In genomic region chr14:74252189-74253145, GRCm38 (mm10) we compare ENCODE assay signal across 12 mouse cellular contexts.
DNase-seq lines count a peak whose midpoint lies in the region; ATAC-seq and TF ChIP-seq lines count a peak whose summit lies in the region.
"Had no signal": no experiment of that assay in that cellular context is flagged by ENCODE, and none has a peak within 500 bp of the region (broad histone marks: within the 10 kb centered on the region; RNA-seq: fewer than 3 reads in every experiment).

No protein-coding gene starts in this region.

- H3K4me1 ChIP-seq in forebrain, postnatal 0 days (ENCODE audit: insufficient read depth): no peaks in the 10 kb centered on the region
- no peaks in the 10 kb centered on the region for H3K4me1 ChIP-seq in forebrain, embryonic 10.5 days
- H3K4me1 ChIP-seq in embryonic facial prominence, embryonic 13.5 days: 0 out of 2 replicates have a peak, but pooled peaks cover 7% of the 10 kb centered on the region
- no peaks in the 10 kb centered on the region; the same call in 1 of the 2 replicates for H3K4me1 ChIP-seq in midbrain, embryonic 16.5 days (ENCODE audit: control insufficient read depth, insufficient read depth, low read length)
- H3K4me1 ChIP-seq: limb, embryonic 15.5 days; neural tube, embryonic 15.5 days had no signal

- DNase-seq in forebrain, postnatal 0 days: peak; percentile 35
- no peak for DNase-seq in forebrain, embryonic 10.5 days (ENCODE audit: extremely low spot score, low spot score)
- DNase-seq in layer of hippocampus, adult 8-10 months (ENCODE audit: low spot score in 2 of 2): peak; percentile 27 to 50
- DNase-seq in right cerebral cortex, adult 18-20 months: peak; percentile 63
- no peak for DNase-seq in urinary bladder, postnatal 14 days (ENCODE audit: low spot score)
- no peak for DNase-seq in adrenal gland, postnatal 14 days
- DNase-seq: midbrain, embryonic 14.5 days had no signal

- no peak for TF ChIP-seq CTCF in forebrain, postnatal 0 days (IDR thresholded peaks at IDR 0.05; ENCODE audit: low read depth)

- ATAC-seq in forebrain, postnatal 0 days: peak; percentile 82
- 0 out of 2 replicates have a peak, but pooled peaks have one; percentile 48 for ATAC-seq in embryonic facial prominence, embryonic 13.5 days (ENCODE audit: insufficient number of reproducible peaks, insufficient read depth, low FRiP score, low TSS enrichment, low read depth)
- ATAC-seq in midbrain, embryonic 16.5 days: no peak

- H3K9ac ChIP-seq in forebrain, postnatal 0 days: no peak overlapping the region
- H3K9ac ChIP-seq in embryonic facial prominence, embryonic 13.5 days: no peak overlapping the region
- no peak overlapping the region for H3K9ac ChIP-seq in midbrain, embryonic 16.5 days (ENCODE audit: low read depth, low read length)
- H3K9ac ChIP-seq: heart, embryonic 13.5 days; limb, embryonic 15.5 days; neural tube, embryonic 15.5 days had no signal

- no peak overlapping the region for H3K4me2 ChIP-seq in forebrain, postnatal 0 days (ENCODE audit: low read depth)
- no peak overlapping the region for H3K4me2 ChIP-seq in embryonic facial prominence, embryonic 13.5 days
- H3K4me2 ChIP-seq in midbrain, embryonic 16.5 days (ENCODE audit: low read length): no peak overlapping the region
- H3K4me2 ChIP-seq: heart, embryonic 13.5 days; limb, embryonic 15.5 days; neural tube, embryonic 15.5 days had no signal

- no peaks in the 10 kb centered on the region for H3K27me3 ChIP-seq in forebrain, postnatal 0 days (ENCODE audit: insufficient read depth, low read length)
- H3K27me3 ChIP-seq in forebrain, embryonic 10.5 days (ENCODE audit: poor library complexity, severe bottlenecking): no peaks in the 10 kb centered on the region
- H3K27me3 ChIP-seq in embryonic facial prominence, embryonic 13.5 days: no peaks in the 10 kb centered on the region
- H3K27me3 ChIP-seq in midbrain, embryonic 16.5 days (ENCODE audit: control insufficient read depth, insufficient read depth, low read depth, low read length): no peaks in the 10 kb centered on the region
- H3K27me3 ChIP-seq: heart, embryonic 13.5 days; limb, embryonic 15.5 days; neural tube, embryonic 15.5 days had no signal

- no peaks in the 10 kb centered on the region for H3K36me3 ChIP-seq in forebrain, postnatal 0 days (ENCODE audit: insufficient read depth)
- no peaks in the 10 kb centered on the region for H3K36me3 ChIP-seq in forebrain, embryonic 10.5 days (replicated peaks)
- no peaks in the 10 kb centered on the region for H3K36me3 ChIP-seq in embryonic facial prominence, embryonic 13.5 days
- H3K36me3 ChIP-seq in midbrain, embryonic 16.5 days (ENCODE audit: control insufficient read depth, insufficient read depth, low read length): no peaks in the 10 kb centered on the region
- H3K36me3 ChIP-seq: heart, embryonic 13.5 days; limb, embryonic 15.5 days; neural tube, embryonic 15.5 days had no signal

- no peak overlapping the region for H3K4me3 ChIP-seq in forebrain, postnatal 0 days (ENCODE audit: low read depth, low read length)
- no peak overlapping the region for H3K4me3 ChIP-seq in forebrain, embryonic 10.5 days
- H3K4me3 ChIP-seq in embryonic facial prominence, embryonic 13.5 days: no peak overlapping the region
- no peak overlapping the region for H3K4me3 ChIP-seq in midbrain, embryonic 16.5 days (ENCODE audit: low read depth, low read length)
- H3K4me3 ChIP-seq: heart, embryonic 13.5 days; limb, embryonic 15.5 days; neural tube, embryonic 15.5 days had no signal

- no peak overlapping the region for H3K27ac ChIP-seq in forebrain, postnatal 0 days (ENCODE audit: low read depth, low read length)
- no peak overlapping the region for H3K27ac ChIP-seq in forebrain, embryonic 10.5 days
- H3K27ac ChIP-seq in embryonic facial prominence, embryonic 13.5 days: no peak overlapping the region
- H3K27ac ChIP-seq in midbrain, embryonic 16.5 days (ENCODE audit: low read length): no peak overlapping the region
- H3K27ac ChIP-seq: heart, embryonic 13.5 days; limb, embryonic 15.5 days; neural tube, embryonic 15.5 days had no signal

- H3K9me3 ChIP-seq in forebrain, postnatal 0 days (ENCODE audit: low read length): no peaks in the 10 kb centered on the region
- no peaks in the 10 kb centered on the region for H3K9me3 ChIP-seq in forebrain, embryonic 10.5 days
- no peaks in the 10 kb centered on the region for H3K9me3 ChIP-seq in embryonic facial prominence, embryonic 13.5 days
- no peaks in the 10 kb centered on the region for H3K9me3 ChIP-seq in midbrain, embryonic 16.5 days (replicated peaks; ENCODE audit: control insufficient read depth, low read length, poor library complexity, severe bottlenecking)
- H3K9me3 ChIP-seq: heart, embryonic 13.5 days; limb, embryonic 15.5 days; neural tube, embryonic 15.5 days had no signal

- WGBS in forebrain, postnatal 0 days: 65% methylated on average over 10 of the region's 10 CpGs
- 81% methylated on average over 10 of the region's 10 CpGs for WGBS in forebrain, embryonic 10.5 days
- WGBS in embryonic facial prominence, embryonic 13.5 days: 47% methylated on average over 10 of the region's 10 CpGs
- WGBS in midbrain, embryonic 16.5 days: 75% methylated on average over 10 of the region's 10 CpGs

Comparison
In these comparisons a context has a peak if more than half of its experiments do, and no peak if none do; other contexts are left out.
1. DNase-seq: peak in forebrain, postnatal 0 days (single experiment), layer of hippocampus, adult 8-10 months (2 of 2) and right cerebral cortex, adult 18-20 months (single experiment); none in forebrain, embryonic 10.5 days (single experiment), urinary bladder, postnatal 14 days (single experiment) and adrenal gland, postnatal 14 days (single experiment).